Mouse (Mus musculus) embryonic facial prominence, embryonic 11.5 days (tissue): ENCODE results near the gene Mtfp1. TPM values are rescaled to one million over a fixed set of nuclear protein-coding genes. Genes with fewer than 3 reads are reported as not detected.
"Not testable (repeated sequence)": the region's sequence is repeated elsewhere in the genome, so short reads cannot be mapped to it uniquely, and the experiment has no call there.

Experiments
- ATAC-seq: fragments of 200-750 bp; cut with Nextera tagmentation; replicated peaks from 2 replicates; pipeline ENCODE4 v1.8.0; 2017; ENCODE audit warnings: low read depth; ENCODE audit not compliant: insufficient number of reproducible peaks, low FRiP score, low TSS enrichment
- DNase-seq: peaks from one replicate; pipeline ENCODE4 v3.0.0-alpha.2; 2015; ENCODE audit warnings: low spot score
- H3K27ac ChIP-seq: fragments of 300-500 bp; sonication (generic); replicated peaks from 2 replicates; pipeline ENCODE4 v1.5.1; 2014; ENCODE audit warnings: mild to moderate bottlenecking, low read depth, low read length, control low read depth
- H3K27me3 ChIP-seq: fragments of 300-500 bp; sonication (generic); 2 replicates; pipeline ENCODE4 v1.6.1; 2014; ENCODE audit warnings: mild to moderate bottlenecking, low read length, moderate library complexity, mixed read lengths; ENCODE audit not compliant: control insufficient read depth, insufficient read depth
- H3K36me3 ChIP-seq: fragments of 300-500 bp; sonication (generic); replicated peaks from 2 replicates; pipeline ENCODE4 v1.6.1; 2014; ENCODE audit warnings: low read depth, mild to moderate bottlenecking, low read length, moderate library complexity, mixed read lengths; ENCODE audit not compliant: control insufficient read depth, insufficient read depth
- H3K4me1 ChIP-seq: fragments of 300-500 bp; sonication (generic); 2 replicates; pipeline ENCODE4 v1.6.1; 2014; ENCODE audit warnings: low read length, mixed read lengths; ENCODE audit not compliant: control insufficient read depth, insufficient read depth
- H3K4me2 ChIP-seq: fragments of 300-500 bp; sonication (generic); 2 replicates; pipeline ENCODE4 v1.6.1; 2014; ENCODE audit warnings: low read depth, mild to moderate bottlenecking, control low read depth, low read length, moderate library complexity
- H3K4me3 ChIP-seq: fragments of 300-500 bp; sonication (generic); 2 replicates; pipeline ENCODE4 v1.5.1; 2014; ENCODE audit warnings: low read depth, low read length, control low read depth
- H3K9ac ChIP-seq: fragments of 300-500 bp; sonication (generic); replicated peaks from 2 replicates; pipeline ENCODE4 v1.6.1; 2014; ENCODE audit warnings: mild to moderate bottlenecking, control low read depth, low read length
- H3K9me3 ChIP-seq: fragments of 300-500 bp; sonication (generic); replicated peaks from 2 replicates; pipeline ENCODE4 v1.6.1; 2016; ENCODE audit warnings: mild to moderate bottlenecking, low read length, inconsistent platforms, mixed read lengths; ENCODE audit not compliant: control insufficient read depth
- WGBS: fragments of 180-500 bp; shearing (Covaris S2); extraction: QIAGEN DNeasy Blood & Tissue Kit; methylation state at CpG from one replicate; pipeline ENCODE4 v1.1.7; 2014; 5-methylcytosine and 5-hydroxymethylcytosine counted together
- polyA plus RNA-seq: library from polyadenylated mRNA; unstranded; fragments of >200 nt; fragmentation: Nextera tagmentation; extraction: Ambion mirVana; gene quantifications from 2 replicates; pipeline ENCODE4 v1.2.1, GENCODE M21; 2014

Gene Mtfp1
- polyA plus RNA-seq, 1 experiment from 2014 or later, result 8.7 TPM

DNA sequence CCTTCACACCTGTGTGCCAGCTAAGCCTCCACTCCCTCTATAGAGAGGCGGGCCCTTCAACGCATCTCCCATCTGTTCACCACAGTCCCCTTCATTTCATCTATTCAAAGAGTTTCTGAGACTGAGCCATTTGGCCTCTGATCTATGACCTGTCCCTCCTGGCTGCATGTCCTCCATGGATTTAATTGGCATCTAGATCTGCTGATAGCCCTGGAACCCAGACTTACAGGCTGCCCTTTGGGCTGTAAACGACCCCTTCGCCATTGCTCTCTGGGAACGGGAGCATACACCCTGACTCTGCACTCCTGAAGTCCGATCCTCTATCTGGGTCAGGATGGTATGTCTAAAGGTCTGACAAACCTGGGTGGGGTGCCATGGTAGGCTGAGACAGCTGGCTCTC, 17.6 kb upstream of the Mtfp1 start:
- no peak for ATAC-seq
- no peak for DNase-seq
- Histone ChIP-seq H3K4me2 (no peak overlapping the region), H3K9me3 (no peaks in the 10 kb centered on the region), H3K36me3 (no peaks in the 10 kb centered on the region), H3K27me3 (no peaks in the 10 kb centered on the region; the same call in 1 of the 2 replicates), H3K4me1 (no peaks in the 10 kb centered on the region), H3K27ac (no peak overlapping the region), H3K4me3 (no peak overlapping the region), H3K9ac (no peak overlapping the region)
- 91% methylated on average over 6 of the region's 6 CpGs for WGBS

GRCm38 (mm10) chr11:4112033-4112432, 16.8 kb upstream of the Mtfp1 start:
- no peak for DNase-seq
- 88% methylated on average over 4 of the region's 4 CpGs for WGBS
- Histone ChIP-seq H3K4me3 (no peak overlapping the region), H3K9me3 (no peaks in the 10 kb centered on the region), H3K4me1 (no peaks in the 10 kb centered on the region), H3K36me3 (no peaks in the 10 kb centered on the region), H3K4me2 (no peak overlapping the region), H3K27me3 (no peaks in the 10 kb centered on the region; the same call in 1 of the 2 replicates), H3K9ac (no peak overlapping the region), H3K27ac (no peak overlapping the region)
- no peak for ATAC-seq

DNA sequence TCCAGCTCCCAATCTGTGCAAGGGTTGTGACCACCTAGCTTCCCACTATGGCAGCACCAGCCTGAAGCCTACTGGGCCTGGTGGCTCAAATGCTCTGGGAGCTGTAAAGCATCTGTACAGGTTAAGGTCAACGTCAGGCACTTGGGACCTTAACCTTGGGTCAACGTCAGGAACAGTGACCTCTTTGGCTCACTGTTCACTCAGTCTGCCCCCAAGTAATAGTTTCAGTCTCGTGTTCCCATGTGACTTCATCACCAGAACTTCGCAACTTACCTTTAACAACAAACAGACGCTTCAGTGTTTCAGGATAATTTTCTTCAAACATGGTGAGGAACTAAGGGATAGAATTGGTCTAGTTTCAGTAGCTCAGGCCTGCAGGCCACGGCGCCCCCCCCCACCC, 13.4 kb upstream of the Mtfp1 start:
- H3K4me1 ChIP-seq, result no peaks in the 10 kb centered on the region
- H3K36me3 ChIP-seq, result no peaks in the 10 kb centered on the region
- WGBS, result 65% methylated on average over 7 of the region's 7 CpGs
- H3K27me3 ChIP-seq, result no peaks in the 10 kb centered on the region
- ATAC-seq (no peak), DNase-seq (no peak)
- no peak overlapping the region for H3K27ac ChIP-seq
- no peak overlapping the region for H3K4me3 ChIP-seq
- no peak overlapping the region for H3K4me2 ChIP-seq
- no peak overlapping the region for H3K9ac ChIP-seq
- H3K9me3 ChIP-seq, result no peaks in the 10 kb centered on the region

DNA sequence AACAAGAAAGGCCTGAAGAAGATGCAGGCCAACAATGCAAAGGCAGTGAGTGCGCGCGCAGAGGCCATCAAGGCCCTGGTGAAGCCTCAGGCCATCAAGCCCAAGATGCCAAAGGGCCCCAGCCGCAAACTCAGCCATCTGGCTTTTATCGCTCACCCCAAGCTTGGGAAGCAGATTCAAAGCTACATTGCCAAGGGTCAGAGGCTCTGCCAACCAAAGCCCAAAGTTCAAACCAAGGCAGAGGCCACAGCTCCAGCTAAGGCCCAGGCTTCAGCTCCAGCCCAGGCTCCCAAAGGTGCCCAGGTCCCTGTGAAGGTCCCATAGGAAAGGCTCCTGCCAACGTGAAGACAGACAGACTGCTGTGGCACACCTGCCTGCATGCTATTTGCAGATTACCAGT, 12.7 kb upstream of the Mtfp1 start:
- not testable (repeated sequence) for H3K36me3 ChIP-seq, H3K4me1 ChIP-seq, DNase-seq, H3K9ac ChIP-seq, H3K4me3 ChIP-seq, ATAC-seq, H3K9me3 ChIP-seq, H3K27ac ChIP-seq, H3K4me2 ChIP-seq, H3K27me3 ChIP-seq
- WGBS, result 80% methylated on average over 6 of the region's 6 CpGs

DNA sequence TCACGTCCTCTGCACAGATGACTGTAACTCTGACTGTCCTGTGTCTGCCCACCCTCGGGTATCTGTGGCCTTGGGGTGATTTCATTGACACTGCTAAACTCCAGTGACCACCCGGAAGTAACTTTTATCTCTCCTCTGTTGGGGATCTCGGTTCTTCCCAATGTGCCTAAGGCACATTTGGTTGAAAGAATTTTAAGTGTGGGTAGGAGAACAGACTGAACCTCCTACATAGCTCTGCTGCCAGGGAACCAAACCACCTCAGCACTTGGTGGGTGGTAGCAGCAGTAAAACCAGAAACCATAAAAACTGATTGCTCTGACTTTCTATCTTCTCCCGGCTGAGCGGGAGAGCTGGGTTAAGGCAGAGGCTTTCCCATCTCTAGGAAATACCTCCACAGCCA, 10.2 kb upstream of the Mtfp1 start:
- no peak overlapping the region for H3K27ac ChIP-seq
- ATAC-seq, result no peak
- no peak for DNase-seq
- 69% methylated on average over 6 of the region's 6 CpGs for WGBS
- H3K9me3 ChIP-seq, result no peaks in the 10 kb centered on the region
- H3K4me3 ChIP-seq, result no peak overlapping the region
- H3K27me3 ChIP-seq, result no peaks in the 10 kb centered on the region
- H3K9ac ChIP-seq, result no peak overlapping the region
- H3K4me2 ChIP-seq, result no peak overlapping the region
- H3K36me3 ChIP-seq, result no peaks in the 10 kb centered on the region
- H3K4me1 ChIP-seq, result no peaks in the 10 kb centered on the region

DNA sequence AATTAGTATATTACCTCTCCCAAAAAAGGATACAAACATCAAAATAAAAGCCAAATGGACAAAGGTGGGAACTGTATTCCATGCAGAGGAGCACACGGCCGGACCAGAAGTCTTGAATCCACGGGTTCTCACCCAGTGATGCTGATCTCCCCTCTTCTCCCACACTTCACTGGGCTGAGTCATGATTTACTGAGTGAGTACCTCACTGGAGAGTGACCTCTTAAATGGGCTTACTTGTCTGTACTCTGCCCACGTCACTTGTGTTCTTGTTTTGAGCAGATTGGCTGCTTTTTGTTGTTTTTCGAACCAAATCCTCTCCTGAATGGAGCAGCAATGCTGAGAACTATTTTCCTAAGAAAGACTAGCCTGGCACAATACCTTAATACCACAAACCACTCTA, 9.7 kb upstream of the Mtfp1 start:
- Histone ChIP-seq H3K27me3 (no peaks in the 10 kb centered on the region), H3K9ac (no peak overlapping the region), H3K4me2 (no peak overlapping the region), H3K27ac (no peak overlapping the region), H3K9me3 (no peaks in the 10 kb centered on the region), H3K4me3 (no peak overlapping the region), H3K36me3 (no peaks in the 10 kb centered on the region), H3K4me1 (no peaks in the 10 kb centered on the region)
- no peak for DNase-seq
- no peak for ATAC-seq
- 87% methylated on average over 5 of the region's 5 CpGs for WGBS

DNA sequence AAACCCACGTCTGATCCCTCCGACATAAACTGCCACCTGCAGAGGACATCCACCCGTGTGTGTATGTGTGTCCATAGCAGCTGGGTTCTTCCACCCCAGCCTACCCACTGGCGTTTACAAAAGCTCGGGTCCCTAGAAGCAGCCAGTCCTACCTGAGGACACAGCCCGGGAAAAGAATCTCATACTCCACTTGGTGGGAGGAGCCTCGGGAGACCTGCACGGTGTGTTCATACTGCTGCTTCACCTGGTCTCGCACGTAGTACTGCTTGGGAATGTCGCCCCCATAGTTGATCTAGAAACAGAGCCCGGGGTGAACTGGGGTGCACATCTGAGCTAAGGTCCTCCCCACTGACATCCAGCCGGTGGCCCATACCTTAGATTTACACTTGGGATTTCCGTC, 8.3 kb upstream of the Mtfp1 start:
- 83% methylated on average over 14 of the region's 14 CpGs for WGBS

DNA sequence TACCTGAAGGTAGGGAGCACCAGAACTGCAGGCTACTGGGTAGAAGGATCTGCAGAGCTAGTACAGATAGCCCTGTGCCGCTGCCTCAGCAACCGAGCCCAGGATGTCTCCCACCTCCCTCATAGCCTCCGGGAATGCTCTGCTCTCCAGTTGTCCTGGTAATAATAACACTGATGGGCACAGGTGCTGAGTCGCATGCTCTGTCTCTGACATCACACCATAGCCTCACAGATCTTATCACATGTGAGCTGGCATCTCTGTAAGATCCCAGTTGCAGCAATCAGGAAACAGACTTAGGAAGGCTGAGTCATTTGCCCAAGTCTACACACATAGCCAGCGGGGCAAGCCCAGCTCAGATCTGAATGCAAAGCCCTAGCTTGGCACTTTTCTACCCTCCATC, 6.6 kb upstream of the Mtfp1 start:
- H3K9me3 ChIP-seq, result no peaks in the 10 kb centered on the region
- WGBS, result 83% methylated on average over 5 of the region's 5 CpGs
- no peak overlapping the region for H3K4me3 ChIP-seq
- ATAC-seq, result no peak
- no peaks in the 10 kb centered on the region for H3K36me3 ChIP-seq
- H3K27me3 ChIP-seq, result no peaks in the 10 kb centered on the region
- no peak for DNase-seq
- no peak overlapping the region for H3K27ac ChIP-seq
- peaks cover 4% of the 10 kb centered on the region; the same call in 1 of the 2 replicates for H3K4me1 ChIP-seq
- no peak overlapping the region for H3K4me2 ChIP-seq
- H3K9ac ChIP-seq, result no peak overlapping the region

More for the DNA sequence above, 8.3 kb upstream of the Mtfp1 start:
- H3K36me3 ChIP-seq, result no peaks in the 10 kb centered on the region
- H3K9me3 ChIP-seq, result no peaks in the 10 kb centered on the region
- H3K27ac ChIP-seq, result no peak overlapping the region
- H3K4me1 ChIP-seq, result no peaks in the 10 kb centered on the region
- H3K4me2 ChIP-seq, result no peak overlapping the region
- no peak overlapping the region for H3K9ac ChIP-seq
- ATAC-seq (no peak), DNase-seq (no peak)
- no peaks in the 10 kb centered on the region for H3K27me3 ChIP-seq
- H3K4me3 ChIP-seq, result no peak overlapping the region
